Mouse (Mus musculus) cerebellum, postnatal 25 days (tissue): ENCODE data around the gene Gm20708.
A peak's percentile ranks its signal among the peaks of the same experiment; 100 is the strongest.

Experiments used
- DNase-seq, 2 experiments: peaks; one replicate each; pipeline ENCODE4 v3.0.0; 2021; ENCODE audit warnings: mixed read lengths in 2 of 2

Gene Gm20708

GRCm38 (mm10) chr11:117809407-117810311 is at the start of gene Gm20708, which contains the start of gene Syngr2:
TSS of gene Gm20708 (plus strand) at chr11:117809668.
TSS of gene Syngr2 (plus strand) at chr11:117809668.
- DNase-seq = peak; percentile 33 to 59

GRCm38 (mm10) chr11:117760374-117761119 is 48.9 kb upstream of the Gm20708 start:
- DNase-seq = peak in 1 of 2 experiments; percentile 59

GRCm38 (mm10) chr11:117761801-117762200 is 47.7 kb upstream of the Gm20708 start:
- no peak for DNase-seq

GRCm38 (mm10) chr11:117762246-117762645 is 47.2 kb upstream of the Gm20708 start:
- DNase-seq = no peak

DNA sequence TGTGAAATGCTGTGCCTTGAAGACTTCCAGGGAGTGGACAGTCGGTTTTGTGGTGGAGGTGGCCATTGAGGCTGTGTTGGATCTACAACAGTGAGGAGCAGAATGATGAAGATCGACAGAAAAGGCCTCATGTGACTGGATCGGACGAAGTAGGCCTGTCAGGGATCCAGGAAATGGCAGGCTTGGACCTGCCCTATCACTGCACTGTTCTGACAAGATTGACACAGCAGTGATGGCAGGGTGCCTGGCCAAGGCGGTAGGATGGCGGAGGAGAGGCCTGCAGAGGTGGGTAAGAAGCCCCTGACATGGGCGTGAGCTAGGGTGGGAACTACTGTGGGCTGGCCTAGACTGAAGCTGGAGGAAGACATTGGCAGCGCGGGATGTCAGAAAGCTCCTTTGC is 45.1 kb upstream of the Gm20708 start:
- no peak for DNase-seq

- DNase-seq = no peak
These were observed 44.1 kb upstream of the Gm20708 start for GRCm38 (mm10) chr11:117765361-117765760.

- DNase-seq = no peak
These were observed 43.2 kb upstream of the Gm20708 start for GRCm38 (mm10) chr11:117766275-117766674.

DNA sequence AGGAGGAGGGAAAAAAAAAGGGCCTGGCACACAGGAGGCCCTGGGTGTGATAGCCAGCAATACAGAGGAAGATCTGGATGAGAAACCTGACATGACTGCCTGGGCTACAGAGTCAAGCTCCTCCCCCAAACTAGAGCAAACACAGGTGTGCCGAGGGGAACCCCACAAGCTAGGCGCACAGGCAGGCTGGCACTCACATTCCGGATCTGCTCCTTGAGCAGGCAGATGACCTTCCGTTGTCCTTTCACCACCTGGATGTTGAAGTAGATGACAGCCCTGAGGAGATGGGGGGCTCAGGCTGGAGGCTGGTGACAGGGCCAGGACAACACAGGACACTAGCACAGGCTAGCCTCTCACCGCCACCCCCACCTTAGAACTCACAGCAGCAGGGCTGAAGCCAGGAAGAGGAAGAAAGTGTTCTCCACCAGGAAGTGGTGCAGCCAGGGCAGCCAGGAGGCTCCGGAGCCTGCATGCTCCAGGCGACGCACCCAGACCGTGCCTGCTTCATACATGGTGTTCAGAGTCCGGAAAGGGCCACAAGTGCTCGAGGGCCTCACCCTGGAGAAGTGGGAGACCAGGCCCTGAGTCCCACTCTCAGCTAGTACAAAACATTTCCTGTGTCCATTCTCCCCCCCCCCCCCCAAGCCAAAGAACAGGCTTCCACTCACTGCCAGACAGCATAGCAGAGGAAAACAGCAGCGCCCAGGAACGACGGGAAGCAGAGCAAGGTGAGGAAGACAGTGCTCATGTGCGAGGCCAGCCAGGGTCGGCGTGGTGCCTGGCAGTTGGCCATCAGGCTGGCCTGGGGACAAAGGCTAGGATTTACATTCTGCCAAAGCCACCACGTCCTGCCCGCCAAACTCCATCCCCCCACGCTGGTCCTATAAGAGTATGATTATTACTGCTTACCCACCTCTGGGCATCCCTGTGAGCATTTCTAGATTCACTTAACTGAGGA is 40.5 kb upstream of the Gm20708 start:
- DNase-seq = peak in 1 of 2 experiments; percentile 68

DNA sequence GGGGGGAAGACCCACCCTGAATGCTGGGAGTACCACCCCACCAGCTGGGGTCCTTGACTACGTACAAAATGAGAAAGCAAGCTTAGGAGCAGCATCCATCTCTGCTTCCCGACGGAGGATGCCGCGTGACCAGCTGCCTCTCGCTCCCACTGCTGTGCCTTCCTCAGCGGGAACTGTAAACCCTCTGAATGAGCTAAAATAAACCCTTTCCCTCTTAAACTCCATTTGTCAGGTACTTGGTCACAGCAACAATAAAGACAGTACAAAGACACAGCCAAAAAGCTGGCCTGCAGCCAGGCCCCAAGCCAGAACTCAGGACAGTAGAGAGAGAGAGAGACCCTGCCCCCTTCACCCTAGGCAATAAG is 39.8 kb upstream of the Gm20708 start:
- DNase-seq = peak in 1 of 2 experiments; percentile 33

GRCm38 (mm10) chr11:117770407-117770806 is 39.1 kb upstream of the Gm20708 start:
- DNase-seq = no peak

- no peak for DNase-seq
These were observed 37.1 kb upstream of the Gm20708 start for GRCm38 (mm10) chr11:117772352-117772751.

DNA sequence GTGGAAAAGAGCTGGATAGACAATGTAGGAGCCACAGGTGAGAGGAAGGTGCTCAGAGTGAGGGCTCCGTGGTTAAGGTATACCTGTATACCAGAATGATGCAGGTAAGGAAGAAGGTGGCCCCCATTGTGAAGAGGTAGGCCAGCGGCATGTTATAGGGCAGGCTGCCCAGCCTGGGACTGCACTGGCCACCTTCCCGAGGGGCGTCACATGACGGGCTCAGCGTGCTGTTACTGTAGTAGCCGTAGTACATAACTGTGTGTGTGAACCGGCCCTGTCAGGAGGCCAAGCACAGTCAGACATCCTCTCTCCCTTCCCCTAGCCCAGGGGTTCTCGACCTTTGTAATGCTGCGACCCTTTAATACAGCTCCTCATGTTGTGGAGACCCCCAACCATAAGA is 34.5 kb upstream of the Gm20708 start:
- DNase-seq = peak in 1 of 2 experiments; percentile 40

DNA sequence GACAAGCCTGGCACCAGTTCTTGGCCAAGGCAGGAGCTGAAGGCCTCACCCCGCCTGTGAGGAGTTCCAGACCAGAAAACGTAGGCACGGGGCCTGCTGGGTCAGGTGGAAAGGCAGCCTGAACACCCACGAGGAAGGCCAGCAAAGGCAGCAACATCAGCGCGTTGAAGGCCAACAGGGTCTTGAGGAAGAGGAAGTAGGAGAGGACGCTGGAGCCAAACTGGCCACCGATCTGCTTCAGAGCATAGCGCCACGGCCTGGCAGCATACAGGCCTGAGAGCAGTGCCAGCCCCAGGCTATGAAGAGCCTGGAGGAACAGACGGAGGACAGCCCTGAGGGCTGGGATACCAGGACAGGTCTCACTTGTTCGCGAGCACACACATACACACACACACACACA is 33.9 kb upstream of the Gm20708 start:
- no peak for DNase-seq

DNA sequence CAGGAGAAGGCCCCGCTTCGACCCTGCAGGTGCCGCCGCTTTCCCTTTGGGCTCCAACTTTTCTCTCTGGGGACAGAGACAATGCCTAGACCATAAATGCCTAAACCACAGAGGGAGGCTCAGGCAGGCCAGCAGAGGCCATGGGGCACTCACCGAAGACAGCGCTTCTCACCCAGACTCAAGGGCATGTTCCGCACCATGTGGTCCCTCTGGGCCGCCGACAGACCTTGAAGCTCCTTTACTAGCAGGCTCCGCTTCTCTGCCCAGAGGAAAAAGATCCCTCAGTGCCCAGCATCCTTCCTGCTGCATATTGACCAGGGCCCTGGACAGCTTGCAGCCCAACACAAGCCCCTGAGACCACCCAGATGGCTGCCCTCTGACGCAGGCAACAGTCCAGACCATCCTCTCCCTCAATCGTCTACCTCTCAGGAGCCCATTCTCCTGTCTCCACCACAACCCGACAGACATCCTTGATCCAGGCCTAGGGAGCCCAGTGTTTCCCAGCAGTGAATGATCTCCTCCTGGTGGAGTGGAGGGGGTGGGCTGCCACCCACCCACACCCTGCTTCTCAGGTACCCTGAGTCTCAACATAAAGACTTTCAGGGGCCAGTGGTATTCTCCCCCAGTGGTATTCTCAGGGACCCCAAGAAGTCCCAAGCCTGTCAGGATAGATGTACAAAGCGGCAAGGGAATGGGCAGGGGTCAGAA is 33.2 kb upstream of the Gm20708 start:
- no peak for DNase-seq

GRCm38 (mm10) chr11:117777111-117777510 is 32.4 kb upstream of the Gm20708 start:
- DNase-seq = no peak

DNA sequence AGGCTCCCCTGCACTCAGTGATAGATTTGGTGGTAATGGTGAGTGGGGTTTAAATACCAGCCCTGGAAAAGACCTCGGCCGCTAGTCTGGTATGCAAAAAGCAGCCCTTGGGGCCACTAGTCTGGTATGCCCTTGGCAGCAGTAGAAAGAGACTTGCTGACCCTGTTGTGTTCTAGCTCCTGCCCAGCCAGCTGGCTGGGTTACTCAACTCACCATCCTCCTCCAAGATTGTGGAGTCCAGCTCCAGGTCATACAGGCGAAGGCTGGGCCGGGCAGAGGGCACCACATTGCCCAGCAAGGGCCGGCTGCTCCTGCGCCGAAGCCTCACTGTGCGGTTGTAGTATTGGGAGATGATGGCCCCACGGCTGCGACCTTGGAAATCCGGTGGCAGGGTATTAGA is 31.4 kb upstream of the Gm20708 start:
- no peak for DNase-seq

DNA sequence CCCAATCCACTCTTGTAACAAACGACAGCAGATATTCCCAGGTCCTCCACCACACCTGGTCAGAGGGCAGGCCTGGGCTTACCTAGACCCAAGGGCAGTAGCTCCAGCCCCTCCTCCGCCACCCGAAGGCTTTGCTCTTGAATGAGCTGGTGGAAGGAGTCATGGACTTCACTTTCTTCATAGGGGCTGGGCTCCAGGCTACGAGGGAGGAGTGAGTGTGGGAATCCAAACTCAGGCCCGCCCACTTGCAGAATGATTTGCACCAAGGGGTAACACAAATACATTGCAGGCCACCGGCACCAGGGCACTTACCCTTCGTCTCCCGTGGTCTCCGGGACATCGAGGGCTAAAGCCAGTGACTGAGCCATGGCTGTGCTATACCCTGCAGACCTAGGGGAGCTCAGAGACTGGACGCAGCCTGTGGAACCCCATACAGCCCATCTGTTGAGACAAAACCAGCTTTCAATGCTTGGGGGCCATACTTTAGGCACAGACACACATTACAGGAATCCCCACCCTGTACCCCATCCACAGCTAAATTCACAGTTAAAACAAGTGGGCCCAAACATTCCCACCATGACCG is 30.5 kb upstream of the Gm20708 start:
- no peak for DNase-seq

- peak in 1 of 2 experiments; percentile 40 for DNase-seq
These were observed 29.9 kb upstream of the Gm20708 start for GRCm38 (mm10) chr11:117779434-117780198.

- DNase-seq = no peak
These were observed 29.3 kb upstream of the Gm20708 start for GRCm38 (mm10) chr11:117780199-117780515.

- DNase-seq = peak in 1 of 2 experiments; percentile 62
These were observed 28.8 kb upstream of the Gm20708 start for GRCm38 (mm10) chr11:117780582-117781111.
